Mouse (Mus musculus) gastrocnemius, postnatal 36 days (tissue): ENCODE measurements around the gene Gm29666. TPM values are rescaled to one million over a fixed set of nuclear protein-coding genes. Genes with fewer than 3 reads are reported as not detected.
A peak's percentile ranks its signal among the peaks of the same experiment; 100 is the strongest.
"Not testable (repeated sequence)": the region's sequence is repeated elsewhere in the genome, so short reads cannot be mapped to it uniquely, and the experiment has no call there.

Source experiments
- DNase-seq, 2 experiments: peaks; one replicate each; pipeline ENCODE4 v3.0.0; 2022
- intact Hi-C: fragments of 180-260 bp; cut with DNase I; formaldehyde crosslinking; loops from one replicate; pipeline ENCODE4 v1.15.1; 2025
- microRNA-seq, 2 experiments: library from miRNA; unstranded; fragments of <30 nt; microRNA quantifications; one replicate each; pipeline ENCODE4 v1.2.0; 2021
- total RNA-seq, 2 experiments: library from RNA; stranded (reverse); gene quantifications; 2 replicates each; pipeline ENCODE4 v1.2.3; 2021

Gene Gm29666
- total RNA-seq, 2 experiments from 2014 or later = 0.22 to 0.33 TPM

GRCm38 (mm10) chr15:84922884-84923507 is 3.2 kb upstream of the Gm29666 start, which contains the start of gene Nup50:
Nup50 (plus strand) TSS chr15:84923411.
- intact Hi-C loops = no loop called here
- peak; percentile 100 for DNase-seq

- intact Hi-C loops = loop anchor here (5.0 kb wide), 1 partner anchor 441 kb away; no protein-coding TSS in a partner anchor
- DNase-seq = no peak
These were observed 6.6 kb downstream of the Gm29666 start for GRCm38 (mm10) chr15:84913201-84913600.

GRCm38 (mm10) chr15:84903843-84904385 is 15.9 kb downstream of the Gm29666 start:
- DNase-seq = no peak
- intact Hi-C loops = no loop called here

GRCm38 (mm10) chr15:84898077-84898476 is 21.8 kb downstream of the Gm29666 start:
- intact Hi-C loops = no loop called here

GRCm38 (mm10) chr15:84896664-84897063 is 23.2 kb downstream of the Gm29666 start:
- no peak for DNase-seq
- intact Hi-C loops = no loop called here

More at GRCm38 (mm10) chr15:84898077-84898476, 21.8 kb downstream of the Gm29666 start:
- no peak for DNase-seq

- intact Hi-C loops, DNase-seq: not testable (repeated sequence)
These were observed 23.6 kb downstream of the Gm29666 start for GRCm38 (mm10) chr15:84896216-84896615.

GRCm38 (mm10) chr15:84891658-84892057 is 28.2 kb downstream of the Gm29666 start:
- intact Hi-C loops = loop anchor here (1.0 to 5.0 kb wide), 2 partner anchors 88 to 134 kb away; no protein-coding TSS in a partner anchor
- DNase-seq = peak; percentile 24 to 37

GRCm38 (mm10) chr15:84891246-84891645 is 28.6 kb downstream of the Gm29666 start:
- intact Hi-C loops = loop anchor here (5.0 kb wide), 1 partner anchor 134 kb away; no protein-coding TSS in a partner anchor
- DNase-seq = no peak

GRCm38 (mm10) chr15:84888066-84888465 is 31.8 kb downstream of the Gm29666 start:
- no peak for DNase-seq

GRCm38 (mm10) chr15:84877029-84877815 is 42.6 kb downstream of the Gm29666 start:
- DNase-seq = no peak
- intact Hi-C loops = loop anchor here (5.0 kb wide), 1 partner anchor 60 kb away; no protein-coding TSS in a partner anchor

More at GRCm38 (mm10) chr15:84888066-84888465, 31.8 kb downstream of the Gm29666 start:
- intact Hi-C loops = no loop called here

GRCm38 (mm10) chr15:84873867-84874266 is 46.0 kb downstream of the Gm29666 start:
- no peak for DNase-seq
- intact Hi-C loops = no loop called here

- DNase-seq = no peak
- intact Hi-C loops = no loop called here
These were observed 46.8 kb downstream of the Gm29666 start for GRCm38 (mm10) chr15:84873079-84873478.

- no peak for DNase-seq
These were observed 48.0 kb downstream of the Gm29666 start for GRCm38 (mm10) chr15:84871802-84872201.

GRCm38 (mm10) chr15:84861911-84862310 is 57.9 kb downstream of the Gm29666 start:
- no peak for DNase-seq
- intact Hi-C loops = no loop called here

More at GRCm38 (mm10) chr15:84871802-84872201, 48.0 kb downstream of the Gm29666 start:
- intact Hi-C loops = no loop called here

Small RNA genes within 50 kb of the gene (microRNA-seq; reads per million reads assigned to microRNA genes)
- 66.8 to 73.4 reads per million in 2 experiments for gene Mir1249

Other genes starting within 250 kb of the Gm29666 start
- gene Arhgap8, start 200.0 kb downstream of the Gm29666 start, total RNA-seq = under 1 TPM; 0.17 to 0.38 TPM
- gene Phf21b, start 64.0 kb downstream of the Gm29666 start, total RNA-seq = under 1 TPM; 0.43 to 0.49 TPM
- gene Nup50, start 3.4 kb upstream of the Gm29666 start, total RNA-seq = 10 to 100 TPM; 12.4 to 14.8 TPM
- 10 to 100 TPM; 78.0 to 86.5 TPM for gene 5031439G07Rik, start 68.5 kb upstream of the Gm29666 start, total RNA-seq
- gene Upk3a, start 97.1 kb upstream of the Gm29666 start, total RNA-seq = not detected
- 1 to 10 TPM; 3.9 to 5.4 TPM for gene Fam118a, start 108.9 kb upstream of the Gm29666 start, total RNA-seq
- not detected for gene Smc1b, start 211.9 kb upstream of the Gm29666 start, total RNA-seq
- not detected for gene Ribc2, start 212.0 kb upstream of the Gm29666 start, total RNA-seq